Mouse (Mus musculus) limb, embryonic 10.5 days (tissue): ENCODE measurements at regions not wholly inside any gene's neighbourhood (a gene's known extent, or its start where the extent isn't known, plus 50 kb on each side); places are given as distances from the start of the nearest gene placed in this dataset.

Source experiments
- DNase-seq: peaks from one replicate; pipeline ENCODE4 v3.0.0-alpha.2; 2017; ENCODE audit warnings: low spot score
- H3K27ac ChIP-seq: fragments of 300-500 bp; sonication (generic); 2 replicates; pipeline ENCODE4 v1.5.1; 2016; ENCODE audit warnings: mild to moderate bottlenecking
- H3K27me3 ChIP-seq: fragments of 300-500 bp; sonication (generic); 2 replicates; pipeline ENCODE4 v1.6.1; 2016; ENCODE audit warnings: low read depth, mild to moderate bottlenecking; ENCODE audit not compliant: poor library complexity, severe bottlenecking
- H3K36me3 ChIP-seq: fragments of 300-500 bp; sonication (generic); 2 replicates; pipeline ENCODE4 v1.6.1; 2016; ENCODE audit warnings: mild to moderate bottlenecking, moderate library complexity
- H3K4me1 ChIP-seq: fragments of 300-500 bp; sonication (generic); 2 replicates; pipeline ENCODE4 v1.6.1; 2016
- H3K4me3 ChIP-seq: fragments of 300-500 bp; sonication (generic); 2 replicates; pipeline ENCODE4 v1.5.1; 2016; ENCODE audit warnings: mild to moderate bottlenecking, moderate library complexity
- H3K9me3 ChIP-seq: fragments of 300-500 bp; sonication (generic); replicated peaks from 2 replicates; pipeline ENCODE4 v1.6.1; 2016; ENCODE audit warnings: mild to moderate bottlenecking
- WGBS: fragments of 180-500 bp; shearing (Covaris S2); methylation state at CpG from one replicate; pipeline ENCODE4 v1.1.7; 2016; 5-methylcytosine and 5-hydroxymethylcytosine counted together

DNA sequence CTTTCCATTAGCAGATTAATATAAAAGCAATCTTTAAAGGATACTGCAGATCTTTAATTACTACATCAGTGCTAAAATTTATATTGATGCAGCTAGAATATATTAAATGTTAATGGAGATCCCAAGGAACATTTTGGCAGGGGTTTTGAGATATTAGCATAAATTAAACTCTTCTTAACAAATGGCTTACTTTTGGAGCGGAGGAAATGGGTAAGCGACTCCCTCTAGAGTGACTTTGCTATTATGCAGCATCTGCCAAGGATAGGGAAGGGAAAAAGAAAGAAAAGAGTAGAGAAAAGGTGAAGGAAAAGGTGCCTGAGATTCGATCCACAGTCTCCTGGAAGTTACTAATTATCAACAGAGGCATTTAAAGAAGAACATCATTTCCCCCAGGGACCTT is 949.4 kb downstream of the Synb start:
- Histone ChIP-seq H3K27ac (no peak overlapping the region), H3K27me3 (no peaks in the 10 kb centered on the region), H3K36me3 (no peaks in the 10 kb centered on the region), H3K4me1 (peaks cover 1% of the 10 kb centered on the region; the same call in 1 of the 2 replicates), H3K9me3 (no peaks in the 10 kb centered on the region), H3K4me3 (no peak overlapping the region)
- WGBS: 79% methylated on average over 3 of the region's 3 CpGs
- DNase-seq: no peak

DNA sequence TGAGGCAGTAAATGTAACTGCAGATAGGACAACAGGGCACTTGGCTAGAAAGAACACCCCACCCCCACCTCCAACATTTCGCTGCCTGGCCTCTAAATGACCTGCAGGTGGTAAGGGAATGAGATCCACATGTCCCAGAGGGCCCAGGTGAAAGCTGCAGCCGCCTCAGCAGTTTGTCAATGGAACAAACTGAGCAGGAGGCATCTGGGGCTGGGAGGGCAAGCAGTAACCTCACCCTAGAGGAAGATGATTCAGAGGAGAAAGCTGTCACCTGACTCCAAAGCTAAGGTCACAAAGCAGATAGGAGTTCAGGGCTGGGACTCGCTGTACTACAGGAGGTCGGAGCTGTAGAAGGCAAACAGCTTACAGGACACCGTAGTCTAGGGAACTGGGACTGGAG is 955.7 kb downstream of the Synb start:
- 21% methylated on average over 5 of the region's 5 CpGs for WGBS
- peak; percentile 65 for DNase-seq
- H3K36me3 ChIP-seq: no peaks in the 10 kb centered on the region
- H3K9me3 ChIP-seq: no peaks in the 10 kb centered on the region
- no peak overlapping the region for H3K27ac ChIP-seq
- peaks cover 25% of the 10 kb centered on the region for H3K4me1 ChIP-seq
- no peak overlapping the region for H3K4me3 ChIP-seq
- no peaks in the 10 kb centered on the region for H3K27me3 ChIP-seq

DNA sequence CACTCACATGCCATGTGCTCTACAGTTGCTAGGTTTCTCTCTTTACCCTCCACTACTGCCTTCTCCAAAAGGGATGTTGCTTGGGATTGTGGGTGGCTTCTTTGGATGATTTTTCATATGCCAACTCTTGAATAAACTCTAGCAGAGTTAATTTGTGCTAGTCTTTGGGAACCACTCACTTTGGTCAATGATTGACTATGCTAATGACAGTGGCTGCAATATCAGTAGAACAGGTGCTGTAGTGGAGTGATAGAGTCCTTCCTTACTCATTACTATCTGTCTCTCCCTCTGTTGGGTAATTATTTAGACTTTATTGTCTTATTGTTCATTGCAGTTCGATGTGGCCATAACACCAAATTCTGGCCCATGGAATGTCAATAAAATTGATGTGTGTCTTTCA is 969.0 kb downstream of the Synb start:
- H3K27ac ChIP-seq: no peak overlapping the region
- H3K4me1 ChIP-seq: no peaks in the 10 kb centered on the region
- H3K27me3 ChIP-seq: no peaks in the 10 kb centered on the region
- H3K9me3 ChIP-seq: no peaks in the 10 kb centered on the region
- 96% methylated on average over 1 of the region's 1 CpGs for WGBS
- no peak for DNase-seq
- no peaks in the 10 kb centered on the region for H3K36me3 ChIP-seq
- no peak overlapping the region for H3K4me3 ChIP-seq

DNA sequence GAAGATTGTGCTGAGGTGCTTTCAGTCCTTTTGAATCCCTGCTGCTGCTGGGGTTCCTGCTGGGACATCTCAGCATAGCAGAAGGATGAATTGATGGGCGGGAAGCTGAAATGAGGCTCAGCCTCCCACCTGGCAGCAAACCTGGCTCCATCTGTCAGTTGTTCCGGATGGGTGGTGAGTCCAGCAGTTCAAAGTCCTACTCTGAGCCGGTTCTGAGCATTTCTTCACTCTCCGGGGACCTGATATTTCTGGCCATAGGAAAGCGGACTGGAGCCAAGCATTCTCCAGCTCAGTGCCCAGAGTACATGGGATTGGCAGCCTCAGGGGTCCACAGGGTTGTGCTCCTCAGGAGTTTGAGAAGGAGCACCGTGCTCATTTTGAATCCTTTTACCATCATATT is 971.1 kb downstream of the Synb start:
- no peak overlapping the region for H3K4me3 ChIP-seq
- no peaks in the 10 kb centered on the region for H3K36me3 ChIP-seq
- H3K27me3 ChIP-seq: no peaks in the 10 kb centered on the region
- H3K27ac ChIP-seq: no peak overlapping the region
- WGBS: 68% methylated on average over 6 of the region's 6 CpGs
- H3K4me1 ChIP-seq: no peaks in the 10 kb centered on the region
- H3K9me3 ChIP-seq: no peaks in the 10 kb centered on the region
- no peak for DNase-seq

DNA sequence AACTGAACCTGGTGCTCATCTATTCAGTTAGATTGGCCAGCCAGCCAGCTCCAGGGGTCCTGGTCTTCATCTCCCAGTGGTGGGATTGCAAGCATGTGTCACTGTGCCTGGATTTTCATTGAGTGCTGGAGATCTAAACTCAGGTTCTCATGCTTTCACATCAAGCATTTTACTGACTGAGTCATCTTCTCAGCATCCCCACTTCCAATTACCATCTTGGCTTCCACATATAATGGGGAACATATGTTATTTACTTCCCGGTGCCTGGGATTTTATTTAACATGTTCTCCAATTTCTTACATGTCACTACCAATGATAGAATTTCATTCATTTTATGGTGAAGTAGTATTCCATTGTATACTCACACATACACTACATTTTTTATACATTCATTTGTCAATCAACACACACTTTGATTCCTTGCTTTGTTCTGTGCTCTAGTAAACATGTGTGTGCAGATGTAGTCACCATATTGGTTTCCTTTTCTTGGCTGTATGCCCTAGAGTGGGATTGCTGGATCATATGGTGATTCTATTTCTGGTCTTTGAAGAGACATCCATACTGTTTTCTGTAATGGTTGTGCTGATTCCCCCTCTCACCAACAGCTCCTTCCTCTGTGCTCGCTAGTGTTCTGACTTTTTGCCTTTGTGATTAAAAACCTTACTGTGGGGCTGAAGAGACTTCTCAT is 986.0 kb downstream of the Synb start:
- no peak for DNase-seq
- WGBS: 80% methylated on average over 2 of the region's 2 CpGs
- no peak overlapping the region for H3K27ac ChIP-seq

DNA sequence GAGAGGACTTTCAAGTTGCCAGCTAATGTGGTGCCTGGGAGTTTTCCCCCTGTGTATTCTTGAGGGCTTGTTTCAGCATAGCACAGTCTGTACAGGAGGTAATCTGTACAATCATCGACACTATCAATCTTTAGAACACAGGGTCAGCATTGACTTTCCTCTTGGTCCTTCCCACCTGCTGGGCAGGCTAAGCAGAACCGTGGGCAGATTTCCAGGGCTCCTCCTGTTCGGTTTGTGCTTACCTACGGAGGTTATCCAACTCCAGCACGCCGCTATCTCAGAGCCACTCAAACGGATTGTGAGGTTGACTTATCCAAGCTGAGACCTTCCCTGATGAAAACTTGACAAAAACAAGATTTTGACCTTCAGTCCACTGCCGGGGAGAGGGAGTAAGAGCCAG is 988.9 kb downstream of the Synb start:
- H3K27me3 ChIP-seq: no peaks in the 10 kb centered on the region
- H3K27ac ChIP-seq: no peak overlapping the region
- 92% methylated on average over 8 of the region's 8 CpGs for WGBS
- H3K4me1 ChIP-seq: no peaks in the 10 kb centered on the region
- no peaks in the 10 kb centered on the region for H3K9me3 ChIP-seq
- DNase-seq: no peak
- H3K36me3 ChIP-seq: no peaks in the 10 kb centered on the region
- H3K4me3 ChIP-seq: no peak overlapping the region

More for the DNA sequence above, 986.0 kb downstream of the Synb start:
- Histone ChIP-seq H3K4me1 (no peaks in the 10 kb centered on the region), H3K4me3 (no peak overlapping the region), H3K27me3 (no peaks in the 10 kb centered on the region), H3K9me3 (no peaks in the 10 kb centered on the region), H3K36me3 (no peaks in the 10 kb centered on the region)

DNA sequence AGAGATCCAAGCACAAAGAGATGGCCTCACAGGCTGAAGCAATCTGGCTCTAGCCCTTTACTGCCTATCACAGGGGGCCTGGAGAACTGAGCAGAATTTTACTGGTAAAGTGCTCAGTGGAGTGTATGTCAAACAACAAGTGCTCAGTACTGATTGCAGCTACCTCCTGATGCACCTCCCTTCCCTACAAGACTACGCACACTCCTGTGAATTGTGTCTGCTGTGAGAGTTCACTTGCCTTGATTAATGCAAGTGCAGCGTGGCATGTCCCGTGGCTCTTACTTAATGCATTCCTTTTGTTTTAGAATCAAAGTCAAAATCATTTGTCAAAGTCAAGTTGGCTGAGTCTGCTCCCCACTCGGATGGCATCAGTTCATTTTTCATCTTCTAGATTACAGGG is 992.4 kb downstream of the Synb start:
- Histone ChIP-seq H3K27ac (no peak overlapping the region), H3K4me1 (no peaks in the 10 kb centered on the region), H3K36me3 (no peaks in the 10 kb centered on the region), H3K4me3 (no peak overlapping the region), H3K9me3 (no peaks in the 10 kb centered on the region), H3K27me3 (no peaks in the 10 kb centered on the region)
- WGBS: 52% methylated on average over 4 of the region's 4 CpGs
- no peak for DNase-seq

DNA sequence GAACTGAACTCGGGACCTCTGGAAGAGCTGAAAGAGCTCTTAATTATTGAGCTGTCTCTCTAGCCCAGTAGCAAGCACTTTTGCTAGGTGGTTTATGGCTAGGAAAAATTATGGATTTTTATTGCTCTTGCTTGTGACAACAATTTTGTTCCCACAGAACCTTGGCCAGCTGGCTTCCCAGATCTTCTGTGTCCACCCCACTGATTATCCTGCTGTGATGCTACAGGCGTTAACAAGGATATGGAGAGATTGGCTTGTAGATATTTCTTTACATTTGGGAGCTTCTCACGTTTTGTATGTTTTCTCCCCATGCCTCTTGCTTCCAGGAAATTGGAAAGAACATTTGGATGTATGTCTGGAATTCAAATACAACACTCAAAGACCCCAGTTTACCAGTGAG is 1008.6 kb downstream of the Synb start:
- WGBS: 88% methylated on average over 3 of the region's 3 CpGs
- Histone ChIP-seq H3K27ac (no peak overlapping the region), H3K36me3 (no peaks in the 10 kb centered on the region), H3K9me3 (no peaks in the 10 kb centered on the region), H3K4me1 (no peaks in the 10 kb centered on the region), H3K27me3 (no peaks in the 10 kb centered on the region), H3K4me3 (no peak overlapping the region)
- DNase-seq: no peak

DNA sequence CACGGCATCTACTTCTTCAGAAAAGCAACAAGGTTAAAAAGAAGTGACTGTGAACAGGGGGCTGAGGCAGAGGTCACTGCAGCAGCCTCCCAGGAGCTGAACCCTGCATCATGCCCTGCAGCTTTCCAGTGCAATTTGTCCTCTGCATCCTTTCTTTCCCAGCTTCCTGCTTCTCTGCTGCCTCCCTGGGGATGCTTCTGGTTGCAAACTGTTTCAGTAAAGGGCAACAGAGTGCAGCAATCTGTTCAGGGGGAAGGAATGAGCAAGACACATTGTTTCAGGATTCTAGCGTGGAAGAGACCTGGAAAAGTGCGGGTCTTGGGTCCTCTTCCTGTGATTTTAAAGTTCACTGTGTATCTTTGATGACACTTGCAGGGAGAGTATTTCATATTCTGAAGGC is 1032.7 kb downstream of the Synb start:
- H3K4me3 ChIP-seq: no peak overlapping the region
- H3K36me3 ChIP-seq: no peaks in the 10 kb centered on the region
- no peaks in the 10 kb centered on the region for H3K4me1 ChIP-seq
- no peak overlapping the region for H3K27ac ChIP-seq
- WGBS: 74% methylated on average over 3 of the region's 3 CpGs
- no peaks in the 10 kb centered on the region for H3K9me3 ChIP-seq
- no peak for DNase-seq
- H3K27me3 ChIP-seq: no peaks in the 10 kb centered on the region

DNA sequence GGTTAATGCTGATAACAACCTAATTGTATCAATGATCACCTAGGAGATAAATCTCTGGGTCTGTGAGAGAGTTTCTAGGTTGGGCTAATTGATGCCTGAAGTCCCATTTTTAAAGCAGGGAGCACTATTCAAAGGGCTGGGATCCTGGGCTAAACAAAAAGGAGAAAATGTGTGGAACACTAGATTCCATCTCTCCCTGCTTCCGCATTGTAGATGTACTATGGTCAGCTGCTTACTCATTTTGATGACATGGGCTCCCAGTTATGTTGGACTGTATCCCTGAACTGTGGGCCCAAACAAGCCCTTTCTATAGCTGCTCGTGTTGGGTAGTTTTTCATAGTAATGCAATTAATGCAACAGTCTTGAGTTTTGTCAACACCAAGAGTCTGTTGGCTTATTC is 1047.1 kb downstream of the Synb start:
- Histone ChIP-seq H3K27ac (no peak overlapping the region), H3K36me3 (no peaks in the 10 kb centered on the region), H3K4me3 (no peak overlapping the region), H3K4me1 (no peaks in the 10 kb centered on the region), H3K27me3 (no peaks in the 10 kb centered on the region), H3K9me3 (no peaks in the 10 kb centered on the region)
- WGBS: 82% methylated on average over 2 of the region's 2 CpGs
- DNase-seq: no peak

DNA sequence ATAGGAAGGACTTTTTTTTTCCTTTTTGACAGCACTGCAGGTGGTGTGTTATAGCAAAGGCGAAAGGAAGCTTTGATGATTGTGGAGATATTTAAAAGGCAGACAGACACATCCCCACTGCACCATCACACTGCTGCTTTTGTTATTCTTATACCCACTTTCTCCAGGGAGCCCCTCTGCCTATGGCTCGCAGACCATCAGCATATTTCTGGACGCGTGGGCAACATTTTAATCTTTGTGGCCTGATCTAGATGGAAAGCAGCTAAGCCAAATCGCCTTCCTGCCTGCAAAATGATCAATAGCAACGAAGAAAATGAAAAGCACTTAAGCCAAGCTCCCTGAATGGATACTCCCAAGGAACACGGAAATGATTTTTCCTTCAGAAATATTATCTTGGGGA is 1054.0 kb downstream of the Synb start:
- Histone ChIP-seq H3K27me3 (no peaks in the 10 kb centered on the region), H3K4me3 (no peak overlapping the region), H3K4me1 (no peaks in the 10 kb centered on the region), H3K9me3 (no peaks in the 10 kb centered on the region), H3K36me3 (no peaks in the 10 kb centered on the region), H3K27ac (no peak overlapping the region)
- 92% methylated on average over 7 of the region's 7 CpGs for WGBS
- DNase-seq: no peak

DNA sequence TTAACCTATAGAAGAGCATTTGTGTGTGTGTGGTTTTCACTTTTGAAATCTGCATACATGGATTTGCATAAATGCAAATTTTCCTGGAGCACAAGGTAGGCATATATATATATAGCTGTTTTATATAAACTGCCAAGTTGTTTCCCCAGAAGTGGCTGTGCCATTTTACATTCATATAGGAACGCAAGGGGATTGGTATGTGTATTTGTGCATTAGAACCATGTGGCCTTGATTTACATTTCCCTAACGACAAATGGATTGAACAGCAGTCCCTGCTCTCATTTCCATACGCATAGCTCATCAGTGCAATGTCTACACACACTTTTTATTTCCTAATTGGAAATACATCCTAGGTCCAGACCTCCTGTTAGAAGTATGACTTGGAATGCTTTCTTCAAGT is 1069.9 kb downstream of the Synb start:
- H3K27me3 ChIP-seq: no peaks in the 10 kb centered on the region
- H3K27ac ChIP-seq: no peak overlapping the region
- no peaks in the 10 kb centered on the region for H3K9me3 ChIP-seq
- no peaks in the 10 kb centered on the region for H3K4me1 ChIP-seq
- H3K4me3 ChIP-seq: no peak overlapping the region
- H3K36me3 ChIP-seq: no peaks in the 10 kb centered on the region
- DNase-seq: no peak
- WGBS: 77% methylated on average over 3 of the region's 3 CpGs

DNA sequence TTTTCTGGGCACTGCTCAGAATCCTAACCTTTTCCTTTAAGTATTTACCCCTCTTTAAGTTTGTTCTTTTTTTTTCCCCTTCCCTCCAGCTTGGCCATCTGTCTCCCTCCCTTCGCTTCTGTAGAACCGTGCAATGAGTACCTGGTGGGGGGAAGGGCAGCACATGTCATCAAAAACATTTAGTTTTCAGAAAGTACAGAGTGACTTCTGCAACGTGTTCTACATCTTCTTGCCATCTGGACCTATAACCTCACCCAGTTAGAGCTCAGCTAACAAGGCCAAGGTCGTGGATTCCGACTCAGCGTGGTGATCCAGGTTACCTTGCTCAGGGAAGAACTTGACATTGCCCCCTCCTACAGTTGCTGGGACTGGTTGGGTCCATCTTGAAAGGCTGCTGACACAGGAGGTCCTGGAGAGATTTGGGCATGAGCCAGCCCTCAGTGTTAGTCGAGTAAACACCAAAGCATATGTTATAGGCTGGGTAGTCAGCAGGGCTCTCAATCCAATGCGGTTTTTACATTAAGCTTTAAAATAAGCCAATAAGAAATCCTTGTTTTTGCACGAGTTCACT is 1075.0 kb downstream of the Synb start:
- H3K36me3 ChIP-seq: no peaks in the 10 kb centered on the region

DNA sequence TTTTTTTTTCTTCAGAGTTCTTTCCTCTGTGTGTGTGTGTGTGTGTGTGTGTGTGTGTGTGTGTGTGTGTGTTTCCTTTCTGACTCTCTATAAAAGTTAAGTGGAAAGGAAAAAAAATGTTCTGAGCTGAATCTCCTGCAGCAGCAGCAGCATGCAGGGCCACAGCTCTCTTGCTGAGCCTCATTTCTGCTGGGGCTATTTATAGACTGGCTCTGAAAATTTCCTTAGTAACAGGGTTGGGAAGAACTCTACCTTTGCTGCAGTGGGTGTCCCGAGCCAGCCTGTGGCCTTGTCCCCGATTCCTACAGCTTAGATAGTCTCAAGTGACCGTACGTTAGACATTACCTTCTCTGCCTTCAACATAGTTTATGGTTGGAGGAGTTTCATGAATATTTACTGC is 1075.6 kb downstream of the Synb start:
- Histone ChIP-seq H3K27ac (no peak overlapping the region), H3K4me1 (no peaks in the 10 kb centered on the region), H3K9me3 (no peaks in the 10 kb centered on the region), H3K27me3 (no peaks in the 10 kb centered on the region), H3K4me3 (no peak overlapping the region), H3K36me3 (no peaks in the 10 kb centered on the region)
- DNase-seq: no peak
- WGBS: 85% methylated on average over 4 of the region's 4 CpGs

More for the DNA sequence above, 1075.0 kb downstream of the Synb start:
- Histone ChIP-seq H3K27me3 (no peaks in the 10 kb centered on the region), H3K4me1 (no peaks in the 10 kb centered on the region), H3K27ac (no peak overlapping the region), H3K9me3 (no peaks in the 10 kb centered on the region), H3K4me3 (no peak overlapping the region)
- DNase-seq: no peak
- 83% methylated on average over 9 of the region's 9 CpGs for WGBS
